Mouse (Mus musculus) heart, postnatal 14 days (tissue): ENCODE measurements around the gene Nyx. TPM values are rescaled to one million over a fixed set of nuclear protein-coding genes. Genes with fewer than 3 reads are reported as not detected.

ENCODE experiments used
- DNase-seq, 2 experiments: peaks; one replicate each; pipeline ENCODE4 v3.0.0; 2021 to 2022
- intact Hi-C: fragments of 180-260 bp; cut with DNase I; formaldehyde crosslinking; loops from one replicate; pipeline ENCODE4 v1.15.1; 2025
- total RNA-seq, 2 experiments: library from RNA; stranded (reverse); gene quantifications; 2 replicates each; pipeline ENCODE4 v1.2.3; 2021

The Nyx gene
- total RNA-seq, 2 experiments from 2014 or later = 0.12 to 0.22 TPM

GRCm38 (mm10) chrX:13489761-13490160 is 23.9 kb downstream of the Nyx start:
- intact Hi-C loops = no loop called here
- no peak for DNase-seq

GRCm38 (mm10) chrX:13490941-13491340 is 25.0 kb downstream of the Nyx start:
- no peak for DNase-seq
- intact Hi-C loops = no loop called here

GRCm38 (mm10) chrX:13492922-13493321 is 27.0 kb downstream of the Nyx start:
- intact Hi-C loops = no loop called here
- DNase-seq = no peak

- intact Hi-C loops = no loop called here
- peak; percentile 23 to 25 for DNase-seq
These were observed 29.2 kb downstream of the Nyx start for GRCm38 (mm10) chrX:13494892-13495703.

GRCm38 (mm10) chrX:13500284-13500683 is 34.4 kb downstream of the Nyx start:
- no peak for DNase-seq
- intact Hi-C loops = loop anchor here (10.0 kb wide), 1 partner anchor 155 kb away; no protein-coding TSS in a partner anchor

- intact Hi-C loops = loop anchor here (10.0 kb wide), 1 partner anchor 152 kb away; no protein-coding TSS in a partner anchor
- DNase-seq = no peak
These were observed 37.0 kb downstream of the Nyx start for GRCm38 (mm10) chrX:13502862-13503375.

- intact Hi-C loops = loop anchor here (10.0 kb wide), 1 partner anchor 150 kb away; no protein-coding TSS in a partner anchor
- DNase-seq = no peak
These were observed 38.5 kb downstream of the Nyx start for GRCm38 (mm10) chrX:13504389-13504788.

GRCm38 (mm10) chrX:13506376-13506775 is 40.5 kb downstream of the Nyx start:
- DNase-seq = no peak
- intact Hi-C loops = loop anchor here (5.0 to 10.0 kb wide), 2 partner anchors 39 to 148 kb away; partner anchors contain the start of gene Nyx

GRCm38 (mm10) chrX:13513127-13513526 is 47.2 kb downstream of the Nyx start:
- intact Hi-C loops = loop anchor here (5.0 kb wide), 1 partner anchor 286 kb away; no protein-coding TSS in a partner anchor
- DNase-seq = peak in 1 of 2 experiments; percentile 18

GRCm38 (mm10) chrX:13513864-13514263 is 48.0 kb downstream of the Nyx start:
- DNase-seq = no peak
- intact Hi-C loops = loop anchor here (5.0 kb wide), 1 partner anchor 287 kb away; no protein-coding TSS in a partner anchor

GRCm38 (mm10) chrX:13516451-13516850 is 50.5 kb downstream of the Nyx start:
- intact Hi-C loops = no loop called here
- no peak for DNase-seq

- intact Hi-C loops = no loop called here
- DNase-seq = no peak
These were observed 52.1 kb downstream of the Nyx start for GRCm38 (mm10) chrX:13518019-13518418.

GRCm38 (mm10) chrX:13518781-13519407 is 53.0 kb downstream of the Nyx start:
- no peak for DNase-seq
- intact Hi-C loops = no loop called here

- intact Hi-C loops = no loop called here
These were observed 53.5 kb downstream of the Nyx start for GRCm38 (mm10) chrX:13519408-13519783.

GRCm38 (mm10) chrX:13520566-13520965 is 54.7 kb downstream of the Nyx start:
- no peak for DNase-seq
- intact Hi-C loops = no loop called here

More at GRCm38 (mm10) chrX:13519408-13519783, 53.5 kb downstream of the Nyx start:
- DNase-seq = peak in 1 of 2 experiments; percentile 40

- DNase-seq = no peak
- intact Hi-C loops = no loop called here
These were observed 55.4 kb downstream of the Nyx start for GRCm38 (mm10) chrX:13521288-13521687.

Other genes with a start within 250 kb of the Nyx start
- gene Ddx3x, start 185.1 kb upstream of the Nyx start, total RNA-seq = 100 to 1,000 TPM; 131 to 194 TPM
- gene Gpr34, start 166.0 kb downstream of the Nyx start, total RNA-seq = 1 to 10 TPM; 1.4 to 1.7 TPM
- gene Gpr82, start 195.3 kb downstream of the Nyx start, total RNA-seq = not detected